Mouse (Mus musculus): ENCODE data around the gene Lsm14b.

Lsm14b gene

DNA sequence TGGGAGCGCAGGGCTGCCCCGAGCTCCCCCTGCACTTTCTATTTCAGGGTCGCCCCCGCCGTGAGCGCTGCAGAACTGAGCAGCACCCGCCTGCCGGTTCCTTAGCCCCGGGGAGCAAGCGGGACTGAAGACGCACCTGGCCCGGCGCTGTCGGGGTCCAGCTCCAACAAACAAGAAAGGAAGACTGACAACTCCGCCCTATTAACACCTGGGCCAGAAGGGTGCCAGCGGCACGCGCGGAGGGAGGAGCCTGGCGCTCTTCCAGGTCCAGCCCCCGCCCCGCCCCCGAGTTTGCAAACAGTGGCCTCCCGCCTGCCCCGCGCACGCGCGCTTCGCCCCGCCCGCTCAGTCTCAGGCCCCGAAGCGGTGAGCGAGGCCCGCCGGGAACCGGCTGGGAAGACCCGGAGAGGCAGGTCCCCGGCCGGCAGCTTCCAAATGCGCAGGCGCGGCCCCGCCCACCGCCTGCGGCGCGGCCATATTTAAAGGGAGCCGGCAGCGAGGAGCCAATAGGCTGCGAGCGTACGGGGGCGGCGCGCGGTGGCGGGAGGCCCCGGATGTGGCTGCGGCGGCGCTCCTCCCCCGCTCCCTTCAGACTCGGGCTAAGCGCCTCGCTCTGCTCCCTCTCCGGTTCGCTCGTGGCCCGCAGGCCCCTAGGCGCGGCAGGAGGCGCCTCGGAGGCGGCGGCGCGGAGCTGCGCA is at the start of gene Lsm14b:
Lsm14b (plus strand) TSS at position 587 of the 698 bp plus-strand sequence.
- peak; percentile 100 for DNase-seq

DNA sequence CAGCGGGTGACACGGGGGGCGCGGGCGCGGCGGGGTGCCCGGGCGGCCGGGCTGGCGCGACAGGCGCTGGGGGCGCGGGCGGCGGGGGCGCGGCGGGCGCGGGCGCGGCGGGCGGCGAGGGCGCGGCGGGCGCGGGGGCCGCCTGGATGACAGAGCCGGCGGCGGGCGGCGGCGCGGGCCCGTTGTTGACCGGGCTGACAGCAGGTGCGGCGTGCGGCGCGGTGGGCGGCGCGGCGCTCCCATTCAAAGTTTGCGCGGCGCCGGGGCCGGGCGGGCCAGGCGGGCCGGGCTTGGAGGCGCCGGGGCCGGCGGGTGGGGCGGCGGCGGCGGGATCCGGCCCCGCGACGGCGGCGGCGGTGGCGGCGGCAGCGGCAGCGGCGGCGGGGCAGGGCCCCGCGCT is 48.9 kb upstream of the Lsm14b start:
- peak; percentile 53 for DNase-seq

GRCm38 (mm10) chr2:179976295-179976627 is 48.5 kb upstream of the Lsm14b start:
- no peak for DNase-seq

- DNase-seq: peak; percentile 91
These were observed 48.0 kb upstream of the Lsm14b start, which contains the start of gene Taf4 for GRCm38 (mm10) chr2:179976628-179977343. Gene Taf4, minus strand, starts transcription at chr2:179976646.

DNA sequence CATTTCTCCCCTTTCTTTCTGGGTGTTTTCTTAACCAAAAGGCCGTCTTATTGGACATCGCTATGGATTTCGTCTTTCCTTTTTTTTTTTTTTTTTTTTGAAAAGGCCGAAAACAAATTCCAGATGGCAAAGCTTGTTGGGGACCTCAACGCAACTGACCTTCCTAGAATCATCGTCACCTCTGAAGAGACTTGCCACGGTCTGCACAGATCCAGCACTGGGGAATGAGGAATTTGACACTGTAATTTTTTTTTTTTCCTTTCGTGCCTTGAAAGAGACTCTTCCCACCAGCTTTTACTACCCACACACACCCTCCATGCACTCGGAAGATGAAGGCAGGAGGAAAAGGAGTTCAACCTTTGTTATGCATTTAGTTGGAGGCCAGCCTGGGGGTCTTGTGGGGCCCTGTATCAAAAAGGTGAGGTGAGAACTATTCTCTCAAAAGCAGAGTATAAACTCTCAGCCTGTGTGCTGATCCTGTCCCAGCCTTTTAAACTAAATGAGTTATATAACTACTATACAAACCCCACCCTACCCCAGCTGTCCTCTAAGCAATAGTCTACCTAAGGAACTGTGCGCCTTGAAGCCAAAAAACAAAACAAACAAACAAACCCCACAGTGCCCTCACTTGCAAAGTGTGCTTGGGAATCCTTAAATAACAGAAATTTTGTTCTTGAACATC is 47.3 kb upstream of the Lsm14b start:
- peak; percentile 50 for DNase-seq

GRCm38 (mm10) chr2:179978250-179978649 is 46.5 kb upstream of the Lsm14b start:
- peak; percentile 32 for DNase-seq

DNA sequence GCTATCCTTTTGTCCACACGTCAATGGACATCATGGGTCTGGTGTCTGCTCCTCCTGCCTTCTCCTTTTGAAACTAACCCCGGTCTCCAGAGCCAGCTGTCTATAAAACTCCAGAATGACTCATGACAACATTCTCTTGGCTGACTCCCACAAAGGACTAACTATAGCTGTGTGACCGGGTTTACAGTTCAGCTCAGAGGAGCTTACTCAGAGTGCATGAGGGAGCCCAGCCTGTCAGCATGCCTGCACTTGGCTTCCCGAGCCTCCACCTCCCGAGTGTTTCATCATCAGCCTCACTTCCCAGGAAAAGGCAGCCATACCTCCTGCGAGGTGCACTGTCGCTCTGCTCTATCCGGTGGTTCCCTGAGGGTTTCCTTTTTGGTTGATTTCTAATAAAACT is 45.0 kb upstream of the Lsm14b start:
- no peak for DNase-seq

DNA sequence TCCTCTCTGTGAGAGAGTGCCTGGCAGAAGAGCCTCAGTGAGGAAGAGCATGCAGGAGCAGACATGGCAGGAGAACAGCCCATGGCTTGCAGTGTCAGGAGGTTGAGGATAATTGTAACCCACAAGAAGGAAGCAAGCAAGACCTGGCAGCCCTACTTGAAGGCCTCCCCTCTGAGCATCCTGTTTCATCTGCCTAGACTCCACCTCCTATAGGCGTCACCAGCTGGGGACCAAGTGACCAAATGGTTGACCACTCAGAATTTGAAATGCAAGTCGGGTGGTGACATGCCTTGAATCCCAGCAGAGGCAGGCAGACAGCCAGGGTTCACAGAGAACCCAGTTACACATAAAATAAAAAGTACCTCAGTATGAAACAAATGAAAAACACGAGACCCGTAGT is 44.2 kb upstream of the Lsm14b start:
- no peak for DNase-seq

GRCm38 (mm10) chr2:179982715-179983114 is 42.1 kb upstream of the Lsm14b start:
- no peak for DNase-seq

DNA sequence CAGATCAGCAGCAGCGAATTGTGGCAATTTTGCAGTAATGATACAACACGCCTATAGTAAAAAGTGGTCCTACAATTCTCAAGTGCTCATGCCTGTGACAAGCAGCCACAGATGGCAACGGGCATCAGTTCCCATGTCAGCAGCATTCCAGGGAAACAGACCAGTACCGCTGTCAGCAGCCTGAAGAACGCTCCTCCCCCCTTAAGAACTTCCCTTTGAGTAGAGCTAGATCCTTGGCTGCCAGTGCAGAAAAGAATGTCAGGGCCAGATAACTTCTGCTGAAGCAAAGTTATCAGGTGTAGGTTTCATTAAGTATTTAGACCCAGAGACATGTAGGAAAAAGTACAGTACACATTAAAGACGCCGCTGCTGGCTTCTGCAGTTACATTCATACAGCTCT is 40.0 kb upstream of the Lsm14b start:
- DNase-seq: no peak

DNA sequence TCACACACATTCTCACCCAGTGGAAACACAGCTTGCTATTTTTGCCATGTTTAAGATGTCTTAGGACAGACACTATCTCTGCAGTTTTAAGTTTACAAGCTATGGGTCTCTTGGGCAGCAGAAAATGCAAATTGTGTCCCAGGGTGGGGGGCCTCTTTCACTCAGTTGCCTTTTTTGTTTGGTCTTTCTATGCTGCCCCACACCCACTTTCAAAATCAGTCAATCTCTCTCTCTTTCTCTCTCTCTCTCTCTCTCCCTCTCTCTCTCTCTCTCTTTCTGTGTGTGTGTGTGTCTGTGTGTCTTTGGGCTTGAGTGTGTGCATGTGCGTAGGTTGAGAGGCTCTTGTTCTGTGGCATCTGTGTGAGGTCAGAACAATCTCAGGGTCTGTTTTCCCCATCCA is 39.1 kb upstream of the Lsm14b start:
- DNase-seq: no peak

DNA sequence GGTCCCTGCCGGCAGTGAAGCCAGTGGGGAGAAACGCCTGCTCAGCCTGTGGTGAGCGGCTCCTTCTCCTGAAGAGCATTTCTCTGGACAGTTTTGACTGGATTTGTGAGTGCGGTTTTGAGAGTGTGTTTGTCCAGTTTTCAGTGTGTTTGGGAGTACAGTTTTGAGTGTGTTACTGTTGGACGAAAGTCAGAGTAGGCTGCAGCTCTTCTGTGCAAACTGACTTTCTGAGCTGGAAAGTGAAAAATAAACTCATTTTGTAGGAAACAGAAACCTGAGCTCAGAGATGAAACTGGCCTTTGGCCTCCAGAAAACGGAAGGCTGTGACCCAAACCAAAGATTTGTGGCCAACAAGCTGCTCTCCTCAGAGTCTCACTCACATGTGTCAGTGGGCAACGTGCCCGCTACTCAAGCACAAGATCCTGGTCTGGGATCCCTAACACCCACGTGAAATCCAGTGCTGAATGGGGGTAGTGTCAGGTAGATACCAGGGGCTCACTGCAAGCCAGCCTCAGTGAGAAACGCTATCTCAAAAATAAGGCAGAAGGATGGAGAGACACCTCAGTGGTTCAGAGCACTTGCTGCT is 38.3 kb upstream of the Lsm14b start:
- DNase-seq: no peak

DNA sequence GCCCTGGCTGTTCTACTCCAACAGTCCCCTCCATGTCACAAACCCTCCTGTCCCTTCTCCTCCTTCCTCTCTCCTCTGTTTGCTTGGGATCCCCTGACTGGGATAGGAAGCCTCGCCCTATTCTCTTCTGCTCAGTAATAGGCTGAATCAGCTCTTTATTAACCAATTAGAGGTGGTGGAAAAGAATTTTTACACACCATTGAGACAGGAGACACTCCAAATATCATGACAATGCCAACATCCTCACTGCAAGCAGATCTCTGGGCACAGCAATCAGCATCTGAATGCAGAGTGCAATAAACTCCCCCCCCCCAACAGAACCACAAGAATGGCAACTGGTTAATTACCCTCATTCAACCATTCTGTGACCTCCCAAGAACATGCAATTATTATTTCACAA is 35.7 kb upstream of the Lsm14b start:
- DNase-seq: no peak

- DNase-seq: no peak
These were observed 31.7 kb upstream of the Lsm14b start for GRCm38 (mm10) chr2:179993071-179993470.

GRCm38 (mm10) chr2:179998431-179998830 is 26.4 kb upstream of the Lsm14b start:
- DNase-seq: no peak

DNA sequence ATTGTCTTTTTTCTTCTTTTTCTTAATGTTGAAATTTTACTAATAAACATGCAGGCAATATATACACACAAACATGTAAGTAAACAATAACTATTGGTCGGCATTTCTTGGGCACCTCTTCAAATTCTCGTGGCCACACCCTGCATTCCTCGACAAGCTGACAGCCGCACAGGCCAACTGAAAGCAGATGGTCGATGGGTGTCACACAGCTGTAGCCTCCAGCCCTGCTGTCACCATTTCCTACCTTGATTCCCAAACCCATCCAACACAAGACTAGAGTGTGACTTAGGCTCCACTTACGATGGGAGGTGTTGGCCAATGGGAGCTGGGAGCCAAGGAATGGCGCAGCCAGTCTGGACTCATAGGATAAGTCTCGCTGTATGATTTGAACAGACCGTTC is 23.2 kb upstream of the Lsm14b start:
- no peak for DNase-seq

GRCm38 (mm10) chr2:180005656-180006351 is 19.0 kb upstream of the Lsm14b start:
- DNase-seq: no peak

DNA sequence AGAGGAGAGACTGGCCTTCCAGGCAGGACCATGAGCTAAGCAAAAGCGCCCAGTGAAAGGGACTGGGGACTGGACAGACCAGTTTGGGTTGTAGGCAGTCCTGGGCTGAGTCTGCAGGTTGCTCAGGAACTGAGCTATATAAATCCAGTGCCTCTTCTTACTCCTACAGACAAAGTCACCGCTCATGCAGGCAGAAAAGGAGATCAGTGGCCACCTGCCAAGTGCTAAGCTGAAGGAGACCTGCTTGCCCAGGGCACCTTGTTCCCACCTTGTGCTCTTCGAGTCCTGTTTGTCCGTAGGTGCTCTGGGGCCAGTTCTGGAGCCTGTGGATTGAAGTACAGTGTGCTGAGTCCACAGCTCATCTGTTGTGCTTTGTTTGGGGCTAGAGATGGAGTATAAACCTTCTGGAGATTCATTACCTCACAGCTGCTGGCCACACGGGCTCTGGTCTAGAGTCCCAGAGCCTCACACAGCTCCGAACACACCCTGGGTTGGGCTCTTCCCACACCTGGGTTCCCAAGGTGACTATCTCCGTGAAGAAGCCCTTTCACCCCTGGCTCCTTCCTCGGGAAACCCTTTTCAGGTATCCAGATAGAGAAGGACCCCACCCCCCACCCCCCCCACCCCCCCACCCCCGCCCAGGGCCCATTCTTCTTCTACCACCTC is 18.3 kb upstream of the Lsm14b start:
- DNase-seq: no peak

GRCm38 (mm10) chr2:180010686-180011085 is 14.1 kb upstream of the Lsm14b start:
- DNase-seq: no peak

DNA sequence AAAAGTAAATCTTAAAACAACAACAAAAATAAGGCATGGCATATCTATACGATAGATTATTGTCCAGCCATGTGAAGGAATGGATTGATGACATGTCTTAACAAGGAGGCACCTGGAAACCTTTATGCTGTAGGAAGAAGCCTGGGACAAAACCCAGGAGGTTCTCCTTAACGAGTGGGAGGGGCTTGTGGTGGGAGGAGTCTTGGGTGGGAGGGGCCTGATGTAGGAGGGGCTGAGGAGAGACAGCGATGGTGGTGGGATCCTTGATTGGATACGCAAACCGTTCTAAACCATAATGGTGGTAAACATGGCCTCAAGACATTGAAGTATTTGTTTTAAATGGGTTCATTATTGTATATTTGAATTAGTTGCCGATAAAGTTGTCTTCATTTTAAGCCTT is 13.4 kb upstream of the Lsm14b start:
- DNase-seq: no peak

DNA sequence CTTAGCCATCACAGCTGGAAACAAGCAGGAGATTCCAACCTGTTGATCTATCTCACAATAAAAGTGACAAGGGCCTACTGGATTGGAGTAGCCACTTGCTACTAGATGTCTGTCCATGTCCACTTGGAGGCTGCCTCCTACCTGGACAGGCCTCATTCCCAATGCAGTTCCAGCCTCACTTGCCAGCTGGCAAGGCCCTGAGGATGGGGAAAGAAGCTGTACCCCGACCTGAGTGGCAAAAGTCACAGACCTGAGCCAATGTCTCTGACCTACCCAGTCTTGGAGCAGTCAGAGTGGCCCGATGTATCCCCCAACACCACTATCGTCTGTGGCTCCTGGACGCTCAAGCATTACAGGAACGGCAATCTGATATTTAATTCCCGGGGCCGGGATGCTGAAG is 11.1 kb upstream of the Lsm14b start:
- no peak for DNase-seq

DNA sequence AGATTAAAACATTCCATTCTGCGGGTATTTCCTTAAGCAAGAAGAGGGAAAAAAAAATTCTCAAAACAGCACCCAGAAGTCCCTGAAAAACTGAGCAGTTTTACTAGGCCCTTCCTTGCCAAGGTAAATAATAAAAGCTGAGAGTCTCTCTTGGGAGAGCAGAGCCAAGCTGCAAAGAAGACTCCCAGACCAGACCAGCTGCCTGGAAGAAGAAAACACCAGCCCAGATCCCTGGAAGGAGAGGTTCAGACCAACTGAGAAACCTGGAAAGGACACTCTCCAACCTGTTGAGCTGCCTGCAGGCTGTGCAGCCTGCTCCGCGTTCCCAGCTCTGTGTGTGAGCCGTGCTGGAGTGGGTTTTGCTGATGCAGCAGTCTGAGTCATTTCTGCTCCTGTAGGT is 7.2 kb upstream of the Lsm14b start:
- no peak for DNase-seq

- peak; percentile 25 for DNase-seq
These were observed 6.2 kb upstream of the Lsm14b start for GRCm38 (mm10) chr2:180018573-180018972.

All from cerebellum, adult 11-12 months (tissue).